Mouse (Mus musculus): ENCODE data around the gene Pja2. TPM values are rescaled to one million over a fixed set of nuclear protein-coding genes. Genes with fewer than 3 reads are reported as not detected.
"Not testable (repeated sequence)": the region's sequence is repeated elsewhere in the genome, so short reads cannot be mapped to it uniquely, and the experiment has no call there.

Pja2 gene
- polyA plus RNA-seq, 2 experiments, result 7.0 to 13.6 TPM

- H3K9ac ChIP-seq (replicated peaks), result no peak overlapping the region
- H3K4me3 ChIP-seq (ENCODE audit: insufficient read depth in 1 of 2, low read depth in 2 of 2, low read length in 2 of 2), result no peak overlapping the region
- H3K9me3 ChIP-seq (ENCODE audit: control insufficient read depth, low read length), result no peaks in the 10 kb centered on the region
- ATAC-seq (ENCODE audit: insufficient read depth), result no peak
- no peak for DNase-seq (ENCODE audit: low read depth in 3 of 3, low spot score in 3 of 3)
- no peak overlapping the region for H3K4me2 ChIP-seq (ENCODE audit: low read depth)
- TF ChIP-seq CTCF (IDR thresholded peaks at IDR 0.05; ENCODE audit: low read depth) (no peak), EP300 (IDR thresholded peaks at IDR 0.05; ENCODE audit: low read depth) (no peak)
- no peaks in the 10 kb centered on the region for H3K4me1 ChIP-seq (replicated peaks; ENCODE audit: control insufficient read depth in 2 of 2, insufficient read depth in 2 of 2, low read length in 1 of 2)
- H3K27ac ChIP-seq, result no peak overlapping the region
- H3K36me3 ChIP-seq (replicated peaks; ENCODE audit: control insufficient read depth, insufficient read depth, low read depth), result no peaks in the 10 kb centered on the region; the same call in 1 of the 2 replicates
- 79% methylated on average over 2 of the region's 2 CpGs for WGBS (ENCODE audit: insufficient replicate concordance)
- H3K27me3 ChIP-seq (ENCODE audit: control insufficient read depth, insufficient read depth, low read length), result no peaks in the 10 kb centered on the region
Measured at GRCm38 (mm10) chr17:64324556-64324955, 7.2 kb downstream of the Pja2 start.

GRCm38 (mm10) chr17:64315428-64315827 is 16.3 kb downstream of the Pja2 start:
- peaks cover 3% of the 10 kb centered on the region; the same call in 1 of the 2 replicates for H3K36me3 ChIP-seq (replicated peaks; ENCODE audit: control insufficient read depth, insufficient read depth, low read depth)
- H3K4me2 ChIP-seq (ENCODE audit: low read depth), result no peak overlapping the region
- TF ChIP-seq EP300 (IDR thresholded peaks at IDR 0.05; ENCODE audit: low read depth) (no peak), CTCF (IDR thresholded peaks at IDR 0.05; ENCODE audit: low read depth) (no peak)
- H3K9me3 ChIP-seq (ENCODE audit: control insufficient read depth, low read length), result no peaks in the 10 kb centered on the region
- H3K27me3 ChIP-seq (ENCODE audit: control insufficient read depth, insufficient read depth, low read length), result no peaks in the 10 kb centered on the region
- no peak overlapping the region for H3K27ac ChIP-seq
- DNase-seq (ENCODE audit: low read depth in 3 of 3, low spot score in 3 of 3) (no peak), ATAC-seq (ENCODE audit: insufficient read depth) (peak; percentile 35; the same call in 1 of the 2 replicates)
- H3K4me1 ChIP-seq (replicated peaks; ENCODE audit: control insufficient read depth in 2 of 2, insufficient read depth in 2 of 2, low read length in 1 of 2), result peaks cover 11 to 14% of the 10 kb centered on the region in 2 experiments; a peak in 3 of 4 replicates
- H3K9ac ChIP-seq (replicated peaks), result no peak overlapping the region
- no peak overlapping the region for H3K4me3 ChIP-seq (ENCODE audit: insufficient read depth in 1 of 2, low read depth in 2 of 2, low read length in 2 of 2)

- not testable (repeated sequence) for H3K27me3 ChIP-seq (ENCODE audit: control insufficient read depth, insufficient read depth, low read length); H3K36me3 ChIP-seq (replicated peaks; ENCODE audit: control insufficient read depth, insufficient read depth, low read depth); H3K9me3 ChIP-seq (ENCODE audit: control insufficient read depth, low read length); H3K4me2 ChIP-seq (ENCODE audit: low read depth); H3K9ac ChIP-seq (replicated peaks); DNase-seq (ENCODE audit: low read depth in 3 of 3, low spot score in 3 of 3); H3K4me3 ChIP-seq (ENCODE audit: insufficient read depth in 1 of 2, low read depth in 2 of 2, low read length in 2 of 2); H3K27ac ChIP-seq
- H3K4me1 ChIP-seq (replicated peaks; ENCODE audit: control insufficient read depth in 2 of 2, insufficient read depth in 2 of 2, low read length in 1 of 2), result peaks cover 11 to 14% of the 10 kb centered on the region in 2 experiments; a peak in 3 of 4 replicates
- ATAC-seq (ENCODE audit: insufficient read depth), result peak; percentile 68; the same call in 1 of the 2 replicates
- 18% methylated on average over 1 of the region's 1 CpGs for WGBS (ENCODE audit: insufficient replicate concordance)
Measured at GRCm38 (mm10) chr17:64314523-64314922, 17.2 kb downstream of the Pja2 start.

GRCm38 (mm10) chr17:64297628-64298027 is 34.1 kb downstream of the Pja2 start:
- 82% methylated on average over 5 of the region's 5 CpGs for WGBS (ENCODE audit: insufficient replicate concordance)
- Histone ChIP-seq H3K9ac (replicated peaks) (no peak overlapping the region), H3K9me3 (ENCODE audit: control insufficient read depth, low read length) (no peaks in the 10 kb centered on the region), H3K4me1 (replicated peaks; ENCODE audit: control insufficient read depth in 2 of 2, insufficient read depth in 2 of 2, low read length in 1 of 2) (no peaks in the 10 kb centered on the region), H3K4me2 (ENCODE audit: low read depth) (no peak overlapping the region), H3K36me3 (replicated peaks; ENCODE audit: control insufficient read depth, insufficient read depth, low read depth) (no peaks in the 10 kb centered on the region; the same call in 1 of the 2 replicates), H3K4me3 (ENCODE audit: insufficient read depth in 1 of 2, low read depth in 2 of 2, low read length in 2 of 2) (no peak overlapping the region), H3K27me3 (ENCODE audit: control insufficient read depth, insufficient read depth, low read length) (no peaks in the 10 kb centered on the region), H3K27ac (no peak overlapping the region)
- ATAC-seq (ENCODE audit: insufficient read depth) (no peak), DNase-seq (ENCODE audit: low read depth in 3 of 3, low spot score in 3 of 3) (no peak)
- TF ChIP-seq CTCF (IDR thresholded peaks at IDR 0.05; ENCODE audit: low read depth) (no peak), EP300 (IDR thresholded peaks at IDR 0.05; ENCODE audit: low read depth) (no peak)

GRCm38 (mm10) chr17:64292740-64293139 is 39.0 kb downstream of the Pja2 start:
- Histone ChIP-seq H3K27ac (no peak overlapping the region), H3K36me3 (replicated peaks; ENCODE audit: control insufficient read depth, insufficient read depth, low read depth) (no peaks in the 10 kb centered on the region; the same call in 1 of the 2 replicates), H3K4me2 (ENCODE audit: low read depth) (no peak overlapping the region), H3K9ac (replicated peaks) (no peak overlapping the region), H3K9me3 (ENCODE audit: control insufficient read depth, low read length) (no peaks in the 10 kb centered on the region), H3K27me3 (ENCODE audit: control insufficient read depth, insufficient read depth, low read length) (no peaks in the 10 kb centered on the region), H3K4me1 (replicated peaks; ENCODE audit: control insufficient read depth in 2 of 2, insufficient read depth in 2 of 2, low read length in 1 of 2) (no peaks in the 10 kb centered on the region), H3K4me3 (ENCODE audit: insufficient read depth in 1 of 2, low read depth in 2 of 2, low read length in 2 of 2) (no peak overlapping the region)
- DNase-seq (ENCODE audit: low read depth in 3 of 3, low spot score in 3 of 3) (no peak), ATAC-seq (ENCODE audit: insufficient read depth) (no peak)
- 81% methylated on average over 8 of the region's 8 CpGs for WGBS (ENCODE audit: insufficient replicate concordance)
- TF ChIP-seq EP300 (IDR thresholded peaks at IDR 0.05; ENCODE audit: low read depth), result no peak
